Mouse (Mus musculus): ENCODE data around the gene Lpin2. TPM values are rescaled to one million over a fixed set of nuclear protein-coding genes. Genes with fewer than 3 reads are reported as not detected.

Gene Lpin2
- polyA plus RNA-seq, 1 experiment: 30.2 TPM

DNA sequence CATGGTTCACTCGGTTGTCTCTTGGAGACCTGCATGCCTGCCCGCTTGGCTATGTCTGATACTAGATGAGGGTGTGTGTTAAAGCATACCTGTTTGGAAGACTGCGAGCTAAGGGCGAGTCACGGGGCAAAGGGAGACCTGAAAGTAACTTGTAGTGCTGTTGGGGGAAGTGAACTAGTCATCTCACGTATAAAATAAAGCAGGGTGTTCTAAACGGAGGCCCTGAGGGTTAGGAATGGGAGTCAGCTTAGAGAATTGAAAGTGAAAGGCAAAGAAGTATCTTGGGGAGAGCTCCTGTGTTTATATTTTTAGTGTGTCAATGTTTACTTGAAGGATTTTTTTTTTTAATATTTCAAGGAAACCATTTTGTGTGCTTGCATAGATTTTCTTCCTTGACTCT is 8.2 kb downstream of the Lpin2 start:
- WGBS: 94% methylated on average over 7 of the region's 7 CpGs
- DNase-seq: no peak
- H3K4me3 ChIP-seq (replicated peaks; ENCODE audit: insufficient read depth, low read depth, low read length): no peak overlapping the region

GRCm38 (mm10) chr17:71191063-71191462 is 8.7 kb downstream of the Lpin2 start:
- 97% methylated on average over 2 of the region's 2 CpGs for WGBS
- H3K4me3 ChIP-seq (replicated peaks; ENCODE audit: insufficient read depth, low read depth, low read length): no peak overlapping the region

More for the DNA sequence above, 8.2 kb downstream of the Lpin2 start:
- H3K27me3 ChIP-seq (ENCODE audit: control insufficient read depth, insufficient read depth, low read length): no peaks in the 10 kb centered on the region
- TF ChIP-seq CTCF (IDR thresholded peaks at IDR 0.05; ENCODE audit: borderline replicate concordance, insufficient read depth, low read depth, low read length) (no peak), POLR2A (IDR thresholded peaks at IDR 0.05; ENCODE audit: borderline replicate concordance, insufficient read depth, low read length) (no peak)
- no peak overlapping the region for H3K27ac ChIP-seq (ENCODE audit: insufficient read depth, low read length)
- H3K4me1 ChIP-seq (ENCODE audit: control insufficient read depth, insufficient read depth, low read length): no peaks in the 10 kb centered on the region

GRCm38 (mm10) chr17:71191651-71192419 is 9.5 kb downstream of the Lpin2 start:
- WGBS: 85% methylated on average over 8 of the region's 8 CpGs
- DNase-seq: no peak
- H3K27me3 ChIP-seq (ENCODE audit: control insufficient read depth, insufficient read depth, low read length): no peaks in the 10 kb centered on the region
- H3K4me1 ChIP-seq (ENCODE audit: control insufficient read depth, insufficient read depth, low read length): no peaks in the 10 kb centered on the region
- no peak overlapping the region for H3K27ac ChIP-seq (ENCODE audit: insufficient read depth, low read length)
- no peak overlapping the region for H3K4me3 ChIP-seq (replicated peaks; ENCODE audit: insufficient read depth, low read depth, low read length)
- no peak for TF ChIP-seq CTCF (IDR thresholded peaks at IDR 0.05; ENCODE audit: borderline replicate concordance, insufficient read depth, low read depth, low read length)
- no peak for TF ChIP-seq POLR2A (IDR thresholded peaks at IDR 0.05; ENCODE audit: borderline replicate concordance, insufficient read depth, low read length)

More at GRCm38 (mm10) chr17:71191063-71191462, 8.7 kb downstream of the Lpin2 start:
- H3K27ac ChIP-seq (ENCODE audit: insufficient read depth, low read length): no peak overlapping the region
- TF ChIP-seq POLR2A (IDR thresholded peaks at IDR 0.05; ENCODE audit: borderline replicate concordance, insufficient read depth, low read length) (no peak), CTCF (IDR thresholded peaks at IDR 0.05; ENCODE audit: borderline replicate concordance, insufficient read depth, low read depth, low read length) (no peak)
- H3K27me3 ChIP-seq (ENCODE audit: control insufficient read depth, insufficient read depth, low read length): no peaks in the 10 kb centered on the region
- DNase-seq: no peak
- H3K4me1 ChIP-seq (ENCODE audit: control insufficient read depth, insufficient read depth, low read length): no peaks in the 10 kb centered on the region

- no peaks in the 10 kb centered on the region for H3K4me1 ChIP-seq (ENCODE audit: control insufficient read depth, insufficient read depth, low read length)
- TF ChIP-seq CTCF (IDR thresholded peaks at IDR 0.05; ENCODE audit: borderline replicate concordance, insufficient read depth, low read depth, low read length) (no peak), POLR2A (IDR thresholded peaks at IDR 0.05; ENCODE audit: borderline replicate concordance, insufficient read depth, low read length) (no peak)
- WGBS: 96% methylated on average over 1 of the region's 1 CpGs
- no peak overlapping the region for H3K27ac ChIP-seq (ENCODE audit: insufficient read depth, low read length)
- no peaks in the 10 kb centered on the region for H3K27me3 ChIP-seq (ENCODE audit: control insufficient read depth, insufficient read depth, low read length)
- H3K4me3 ChIP-seq (replicated peaks; ENCODE audit: insufficient read depth, low read depth, low read length): no peak overlapping the region
- no peak for DNase-seq
These were observed 10.7 kb downstream of the Lpin2 start for GRCm38 (mm10) chr17:71193019-71193418.

GRCm38 (mm10) chr17:71193485-71193884 is 11.1 kb downstream of the Lpin2 start:
- Histone ChIP-seq H3K4me1 (ENCODE audit: control insufficient read depth, insufficient read depth, low read length) (no peaks in the 10 kb centered on the region), H3K4me3 (replicated peaks; ENCODE audit: insufficient read depth, low read depth, low read length) (no peak overlapping the region), H3K27ac (ENCODE audit: insufficient read depth, low read length) (no peak overlapping the region), H3K27me3 (ENCODE audit: control insufficient read depth, insufficient read depth, low read length) (no peaks in the 10 kb centered on the region)
- WGBS: 84% methylated on average over 1 of the region's 1 CpGs
- DNase-seq: no peak
- no peak for TF ChIP-seq POLR2A (IDR thresholded peaks at IDR 0.05; ENCODE audit: borderline replicate concordance, insufficient read depth, low read length)
- no peak for TF ChIP-seq CTCF (IDR thresholded peaks at IDR 0.05; ENCODE audit: borderline replicate concordance, insufficient read depth, low read depth, low read length)

GRCm38 (mm10) chr17:71194906-71195632 is 12.7 kb downstream of the Lpin2 start:
- H3K4me1 ChIP-seq (ENCODE audit: control insufficient read depth, insufficient read depth, low read length): no peaks in the 10 kb centered on the region
- 71% methylated on average over 3 of the region's 3 CpGs for WGBS
- TF ChIP-seq POLR2A (IDR thresholded peaks at IDR 0.05; ENCODE audit: borderline replicate concordance, insufficient read depth, low read length) (no peak), CTCF (IDR thresholded peaks at IDR 0.05; ENCODE audit: borderline replicate concordance, insufficient read depth, low read depth, low read length) (no peak)
- H3K27ac ChIP-seq (ENCODE audit: insufficient read depth, low read length): no peak overlapping the region
- no peak overlapping the region for H3K4me3 ChIP-seq (replicated peaks; ENCODE audit: insufficient read depth, low read depth, low read length)
- DNase-seq: no peak
- H3K27me3 ChIP-seq (ENCODE audit: control insufficient read depth, insufficient read depth, low read length): no peaks in the 10 kb centered on the region

GRCm38 (mm10) chr17:71195633-71196391 is 13.5 kb downstream of the Lpin2 start:
- WGBS: 23% methylated on average over 10 of the region's 10 CpGs
- TF ChIP-seq CTCF (IDR thresholded peaks at IDR 0.05; ENCODE audit: borderline replicate concordance, insufficient read depth, low read depth, low read length) (peak; percentile 6; the same call in 1 of the 2 replicates), POLR2A (IDR thresholded peaks at IDR 0.05; ENCODE audit: borderline replicate concordance, insufficient read depth, low read length) (no peak)
- no peak overlapping the region for H3K27ac ChIP-seq (ENCODE audit: insufficient read depth, low read length)
- H3K4me3 ChIP-seq (replicated peaks; ENCODE audit: insufficient read depth, low read depth, low read length): peak overlapping the region; percentile 30
- peak; percentile 18 to 45 for DNase-seq
- H3K27me3 ChIP-seq (ENCODE audit: control insufficient read depth, insufficient read depth, low read length): no peaks in the 10 kb centered on the region
- H3K4me1 ChIP-seq (ENCODE audit: control insufficient read depth, insufficient read depth, low read length): no peaks in the 10 kb centered on the region
